Mouse (Mus musculus) layer of hippocampus, adult 9-11 months (tissue): ENCODE data around the gene Gm3453.
"Not testable (repeated sequence)": the region's sequence is repeated elsewhere in the genome, so short reads cannot be mapped to it uniquely, and the experiment has no call there.

Experiments
- DNase-seq: peaks from one replicate; pipeline ENCODE4 v3.0.0; 2022

Gene Gm3453

GRCm38 (mm10) chr14:5979037-5979436 lies at the start of gene Gm3453:
TSS of gene Gm3453 (minus strand) at chr14:5979137.
- not testable (repeated sequence) for DNase-seq

- not testable (repeated sequence) for DNase-seq
These were observed 8.2 kb upstream of the Gm3453 start for GRCm38 (mm10) chr14:5987136-5987535.

DNA sequence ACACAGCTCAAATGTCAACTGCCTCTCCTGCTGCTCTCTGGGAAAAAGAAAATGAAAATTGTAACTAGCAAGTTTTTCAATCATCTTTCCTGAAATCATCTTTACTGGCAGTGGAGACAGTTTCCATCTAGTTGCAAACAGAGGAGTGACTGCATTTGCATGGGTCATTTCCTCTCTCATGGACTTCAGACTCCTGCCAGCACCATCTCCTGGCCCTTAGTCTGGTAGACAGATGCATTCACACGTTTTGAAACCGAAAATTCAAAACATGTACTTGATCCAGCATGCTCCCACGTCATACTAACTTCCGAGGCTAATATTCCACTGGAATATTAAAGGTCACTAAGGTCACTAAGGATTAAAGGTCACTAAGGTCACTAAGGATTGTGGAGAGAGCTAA lies 16.5 kb downstream of the Gm3453 start:
- DNase-seq = not testable (repeated sequence)

- peak; percentile 8 for DNase-seq
These were observed 17.3 kb downstream of the Gm3453 start, which contains the start of gene Gm3248 for GRCm38 (mm10) chr14:5961635-5962034. TSS of gene Gm3248 (minus strand) at chr14:5961745.

GRCm38 (mm10) chr14:5961102-5961501 lies 17.8 kb downstream of the Gm3453 start:
- not testable (repeated sequence) for DNase-seq

- not testable (repeated sequence) for DNase-seq
These were observed 18.5 kb downstream of the Gm3453 start for GRCm38 (mm10) chr14:5960479-5960878.

GRCm38 (mm10) chr14:5923276-5923675 lies 55.7 kb downstream of the Gm3453 start:
- not testable (repeated sequence) for DNase-seq
